Comparison of ENCODE assay signal across 9 mouse cellular contexts in genomic region chr11:85577816-85578645, GRCm38 (mm10).
DNase-seq lines count a peak whose midpoint lies in the region; ATAC-seq lines count a peak whose summit lies in the region.
"Had no signal": no experiment of that assay in that cellular context is flagged by ENCODE, and none has a peak within 500 bp of the region (broad histone marks: within the 10 kb centered on the region; RNA-seq: fewer than 3 reads in every experiment).

No protein-coding gene starts in this region.

- no peaks in the 10 kb centered on the region for H3K36me3 ChIP-seq in heart, embryonic 10.5 days
- H3K36me3 ChIP-seq in lung, embryonic 15.5 days, result no peaks in the 10 kb centered on the region
- H3K36me3 ChIP-seq in stomach, embryonic 15.5 days, result no peaks in the 10 kb centered on the region
- H3K36me3 ChIP-seq: liver, embryonic 13.5 days had no signal

- no peak overlapping the region for H3K9ac ChIP-seq in lung, embryonic 15.5 days
- no peak overlapping the region for H3K9ac ChIP-seq in stomach, embryonic 15.5 days
- H3K9ac ChIP-seq: liver, embryonic 13.5 days had no signal

- H3K4me3 ChIP-seq in heart, embryonic 10.5 days, result no peak overlapping the region
- H3K4me3 ChIP-seq in lung, embryonic 15.5 days, result no peak overlapping the region
- H3K4me3 ChIP-seq in stomach, embryonic 15.5 days (replicated peaks), result no peak overlapping the region
- H3K4me3 ChIP-seq: liver, embryonic 13.5 days had no signal

- ATAC-seq in lung, embryonic 15.5 days (ENCODE audit: borderline replicate concordance, extremely low read depth, low FRiP score, low TSS enrichment), result peak; percentile 67
- no peak for ATAC-seq in stomach, embryonic 15.5 days (ENCODE audit: insufficient read depth, low FRiP score, low read depth)

- no peaks in the 10 kb centered on the region for H3K27me3 ChIP-seq in heart, embryonic 10.5 days (ENCODE audit: insufficient read depth, poor library complexity, severe bottlenecking)
- no peaks in the 10 kb centered on the region for H3K27me3 ChIP-seq in lung, embryonic 15.5 days
- no peaks in the 10 kb centered on the region for H3K27me3 ChIP-seq in stomach, embryonic 15.5 days (replicated peaks)
- H3K27me3 ChIP-seq: liver, embryonic 13.5 days had no signal

- DNase-seq in heart, embryonic 10.5 days (ENCODE audit: low spot score), result no peak
- no peak for DNase-seq in heart, adult 9 months (ENCODE audit: low spot score in 2 of 2)
- DNase-seq in right cerebral cortex, postnatal 10 days (ENCODE audit: low spot score in 2 of 2), result peak; percentile 20 to 30
- DNase-seq in right cerebral cortex, postnatal 25 days, result no peak
- DNase-seq in gastrocnemius, postnatal 4 days (ENCODE audit: low spot score in 2 of 2), result no peak
- DNase-seq in cerebellum, adult 18-20 months, result no peak
- DNase-seq: liver, embryonic 13.5 days had no signal

- H3K9me3 ChIP-seq in heart, embryonic 10.5 days, result no peaks in the 10 kb centered on the region
- H3K9me3 ChIP-seq in lung, embryonic 15.5 days, result no peaks in the 10 kb centered on the region
- no peaks in the 10 kb centered on the region for H3K9me3 ChIP-seq in stomach, embryonic 15.5 days
- H3K9me3 ChIP-seq: liver, embryonic 13.5 days had no signal

- 0 out of 2 replicates have a peak overlapping the region, but pooled peaks have one; percentile 29 for H3K27ac ChIP-seq in heart, embryonic 10.5 days
- peak overlapping the region; percentile 77 for H3K27ac ChIP-seq in lung, embryonic 15.5 days
- H3K27ac ChIP-seq in stomach, embryonic 15.5 days, result peak overlapping the region; percentile 41; the same call in 1 of the 2 replicates
- H3K27ac ChIP-seq: liver, embryonic 13.5 days had no signal

- H3K4me2 ChIP-seq in lung, embryonic 15.5 days, result no peak overlapping the region; the same call in 1 of the 2 replicates
- H3K4me2 ChIP-seq in stomach, embryonic 15.5 days, result no peak overlapping the region
- H3K4me2 ChIP-seq: liver, embryonic 13.5 days had no signal

- 40% methylated on average over 15 of the region's 15 CpGs for WGBS in heart, embryonic 10.5 days
- 25% methylated on average over 15 of the region's 15 CpGs for WGBS in lung, embryonic 15.5 days
- WGBS in stomach, embryonic 15.5 days, result 45% methylated on average over 15 of the region's 15 CpGs

- H3K4me1 ChIP-seq in heart, embryonic 10.5 days, result peaks cover 31% of the 10 kb centered on the region
- peaks cover 32% of the 10 kb centered on the region for H3K4me1 ChIP-seq in lung, embryonic 15.5 days
- no peaks in the 10 kb centered on the region for H3K4me1 ChIP-seq in stomach, embryonic 15.5 days
- H3K4me1 ChIP-seq: liver, embryonic 13.5 days had no signal

Comparison
In these comparisons a context has a peak if more than half of its experiments do, and no peak if none do; other contexts are left out.
1. DNase-seq: peak in right cerebral cortex, postnatal 10 days (2 of 2); none in heart, embryonic 10.5 days (single experiment), heart, adult 9 months (0 of 2), right cerebral cortex, postnatal 25 days (single experiment), gastrocnemius, postnatal 4 days (0 of 2) and cerebellum, adult 18-20 months (0 of 2).
2. Peak in every context shown above with its lines, with median percentiles within 50 percentile points of each other: H3K27ac ChIP-seq.